Mouse (Mus musculus) heart, postnatal 25 days (tissue): ENCODE results near the gene Slfn8. TPM values are rescaled to one million over a fixed set of nuclear protein-coding genes. Genes with fewer than 3 reads are reported as not detected.
"Not testable (repeated sequence)": the region's sequence is repeated elsewhere in the genome, so short reads cannot be mapped to it uniquely, and the experiment has no call there.

ENCODE experiments used
- DNase-seq: peaks from one replicate; pipeline ENCODE4 v3.0.0; 2022; ENCODE audit warnings: low spot score
- intact Hi-C: fragments of 180-260 bp; cut with DNase I; formaldehyde crosslinking; loops from one replicate; pipeline ENCODE4 v1.15.1; 2025
- total RNA-seq, 2 experiments: library from RNA; stranded (reverse); gene quantifications; 2 replicates each; pipeline ENCODE4 v1.2.3; 2021

The Slfn8 gene
- total RNA-seq, 2 experiments from 2014 or later: 0.55 to 0.89 TPM

GRCm38 (mm10) chr11:83019561-83020519, 770 bp downstream of the Slfn8 start:
- intact Hi-C loops, DNase-seq: not testable (repeated sequence)

GRCm38 (mm10) chr11:83016093-83016492, 4.5 kb downstream of the Slfn8 start:
- intact Hi-C loops: no loop called here
- no peak for DNase-seq

- intact Hi-C loops: no loop called here
- no peak for DNase-seq
These were observed 7.3 kb downstream of the Slfn8 start for GRCm38 (mm10) chr11:83013356-83013755.

- intact Hi-C loops: no loop called here
- DNase-seq: peak; percentile 16
These were observed 29.0 kb downstream of the Slfn8 start, which contains the start of gene Slfn9 for GRCm38 (mm10) chr11:82991469-82992166. Slfn9 (minus strand) TSS chr11:82991830.

GRCm38 (mm10) chr11:82990612-82991385, 29.8 kb downstream of the Slfn8 start:
- DNase-seq, intact Hi-C loops: not testable (repeated sequence)

- DNase-seq: no peak
- intact Hi-C loops: loop anchor here (5.0 kb wide), 1 partner anchor 53 kb away; no protein-coding TSS in a partner anchor
These were observed 31.3 kb downstream of the Slfn8 start for GRCm38 (mm10) chr11:82989357-82989756.

GRCm38 (mm10) chr11:82987621-82988020, 33.0 kb downstream of the Slfn8 start:
- no peak for DNase-seq
- intact Hi-C loops: loop anchor here (5.0 kb wide), 1 partner anchor 55 kb away; no protein-coding TSS in a partner anchor

- no peak for DNase-seq
- intact Hi-C loops: no loop called here
These were observed 37.4 kb downstream of the Slfn8 start for GRCm38 (mm10) chr11:82983193-82983592.

GRCm38 (mm10) chr11:82982409-82982808, 38.2 kb downstream of the Slfn8 start:
- intact Hi-C loops, DNase-seq: not testable (repeated sequence)

GRCm38 (mm10) chr11:82973916-82974315, 46.7 kb downstream of the Slfn8 start:
- DNase-seq: peak; percentile 17
- intact Hi-C loops: loop anchor here (10.0 kb wide), 1 partner anchor 251 kb away; no protein-coding TSS in a partner anchor

- intact Hi-C loops: loop anchor here (10.0 kb wide), 1 partner anchor 253 kb away; no protein-coding TSS in a partner anchor
- DNase-seq: no peak
These were observed 49.0 kb downstream of the Slfn8 start for GRCm38 (mm10) chr11:82971590-82971974.

GRCm38 (mm10) chr11:82970712-82971589, 49.7 kb downstream of the Slfn8 start:
- intact Hi-C loops: loop anchor here (10.0 kb wide), 1 partner anchor 254 kb away; no protein-coding TSS in a partner anchor
- no peak for DNase-seq

- intact Hi-C loops: no loop called here
- no peak for DNase-seq
These were observed 58.4 kb downstream of the Slfn8 start for GRCm38 (mm10) chr11:82962215-82962614.

GRCm38 (mm10) chr11:82961743-82962142, 58.9 kb downstream of the Slfn8 start:
- no peak for DNase-seq
- intact Hi-C loops: no loop called here

GRCm38 (mm10) chr11:82959613-82960012, 61.0 kb downstream of the Slfn8 start:
- DNase-seq: no peak
- intact Hi-C loops: loop anchor here (1.0 to 10.0 kb wide), 3 partner anchors 27 to 505 kb away; partner anchors contain the start of gene Mmp28

GRCm38 (mm10) chr11:82956925-82957324, 63.7 kb downstream of the Slfn8 start:
- no peak for DNase-seq
- intact Hi-C loops: loop anchor here (10.0 kb wide), 1 partner anchor 508 kb away; the partner anchor contains the start of gene Mmp28

- DNase-seq: no peak
- intact Hi-C loops: loop anchor here (10.0 kb wide), 1 partner anchor 510 kb away; the partner anchor contains the start of gene Mmp28
These were observed 66.0 kb downstream of the Slfn8 start for GRCm38 (mm10) chr11:82954631-82955030.
